Mouse (Mus musculus) embryonic facial prominence, embryonic 15.5 days (tissue): ENCODE results near the gene Ostn. TPM values are rescaled to one million over a fixed set of nuclear protein-coding genes. Genes with fewer than 3 reads are reported as not detected.
A peak's percentile ranks its signal among the peaks of the same experiment; 100 is the strongest.

ENCODE experiments used
- ATAC-seq: fragments of 200-750 bp; cut with Nextera tagmentation; 2 replicates; pipeline ENCODE4 v1.8.0; 2017; ENCODE audit warnings: low read depth, moderate TSS enrichment; ENCODE audit not compliant: insufficient number of reproducible peaks, low FRiP score, low TSS enrichment
- H3K27ac ChIP-seq: fragments of 300-500 bp; sonication (generic); replicated peaks from 2 replicates; pipeline ENCODE4 v1.5.1; 2015; ENCODE audit warnings: mild to moderate bottlenecking, inconsistent platforms
- H3K27me3 ChIP-seq: fragments of 300-500 bp; sonication (generic); 2 replicates; pipeline ENCODE4 v1.6.1; 2015; ENCODE audit warnings: inconsistent platforms
- H3K36me3 ChIP-seq: fragments of 300-500 bp; sonication (generic); 2 replicates; pipeline ENCODE4 v1.6.1; 2015; ENCODE audit warnings: mild to moderate bottlenecking, inconsistent platforms
- H3K4me1 ChIP-seq: fragments of 300-500 bp; sonication (generic); 2 replicates; pipeline ENCODE4 v1.6.1; 2015; ENCODE audit warnings: inconsistent platforms
- H3K4me2 ChIP-seq: fragments of 300-500 bp; sonication (generic); replicated peaks from 2 replicates; pipeline ENCODE4 v1.6.1; 2015; ENCODE audit warnings: mild to moderate bottlenecking, inconsistent platforms
- H3K4me3 ChIP-seq: fragments of 300-500 bp; sonication (generic); replicated peaks from 2 replicates; pipeline ENCODE4 v1.5.1; 2015; ENCODE audit warnings: mild to moderate bottlenecking, inconsistent platforms
- H3K9ac ChIP-seq: fragments of 300-500 bp; sonication (generic); 2 replicates; pipeline ENCODE4 v1.6.1; 2015; ENCODE audit warnings: inconsistent platforms
- H3K9me3 ChIP-seq: fragments of 300-500 bp; sonication (generic); replicated peaks from 2 replicates; pipeline ENCODE4 v1.6.1; 2016; ENCODE audit warnings: inconsistent platforms
- WGBS: fragments of 180-500 bp; shearing (Covaris S2); methylation state at CpG from one replicate; pipeline ENCODE4 v1.1.7; 2015; 5-methylcytosine and 5-hydroxymethylcytosine counted together
- polyA plus RNA-seq: library from polyadenylated mRNA; unstranded; fragments of >200 nt; fragmentation: Nextera tagmentation; extraction: Ambion mirVana; gene quantifications from 2 replicates; pipeline ENCODE4 v1.2.1, GENCODE M21; 2015

Gene Ostn
- polyA plus RNA-seq, 1 experiment from 2014 or later: 8.6 TPM

DNA sequence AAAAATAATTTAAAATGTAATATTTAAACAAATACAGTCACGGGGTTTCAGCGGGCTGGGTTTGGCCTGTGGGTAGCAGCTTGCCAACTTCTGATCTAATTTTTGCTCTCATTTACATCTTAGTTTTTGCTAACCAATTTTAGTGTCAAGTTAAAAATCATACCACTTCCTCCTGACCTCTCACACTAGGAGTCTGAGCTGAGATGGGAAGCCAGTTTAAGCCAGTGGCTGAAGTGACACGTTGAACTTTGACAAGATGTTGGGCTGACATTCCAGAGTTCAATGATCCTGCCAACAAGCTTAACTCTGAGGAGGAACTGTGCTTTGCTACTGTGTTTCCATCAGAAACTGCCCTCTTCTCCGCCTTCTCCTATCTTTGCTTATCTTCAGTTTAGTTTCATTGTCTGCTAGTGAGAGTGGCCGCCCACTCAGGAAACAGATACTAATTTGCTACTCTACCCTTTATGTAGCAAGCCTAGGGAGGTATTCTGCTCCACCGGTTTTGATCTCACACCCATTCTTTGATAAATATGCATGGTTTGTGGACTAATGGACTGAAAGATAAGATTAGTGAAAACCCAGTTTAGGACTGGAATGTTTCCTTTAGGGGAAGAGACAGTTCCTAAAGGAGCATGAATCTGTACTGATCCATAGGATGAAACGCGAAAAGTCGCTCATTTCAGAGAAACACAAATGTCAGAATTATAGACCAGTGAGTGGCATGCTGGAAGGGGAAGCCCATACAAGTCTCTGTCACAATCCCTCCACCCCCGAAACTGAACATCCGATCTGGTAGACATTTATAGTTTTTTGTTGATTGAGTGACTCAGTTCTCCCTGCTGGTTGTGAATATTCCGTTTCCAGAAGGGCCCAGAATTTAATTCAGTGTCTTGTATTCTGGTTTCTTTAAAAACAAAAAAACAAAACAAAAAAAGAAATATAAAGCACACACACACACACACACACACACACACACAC lies 80.6 kb downstream of the Ostn start:
- Histone ChIP-seq H3K9ac (no peak overlapping the region), H3K4me2 (peak overlapping the region; percentile 66), H3K27ac (no peak overlapping the region), H3K4me1 (peaks cover 20% of the 10 kb centered on the region), H3K27me3 (no peaks in the 10 kb centered on the region), H3K4me3 (peak overlapping the region; percentile 91), H3K9me3 (no peaks in the 10 kb centered on the region), H3K36me3 (no peaks in the 10 kb centered on the region)
- WGBS: 51% methylated on average over 12 of the region's 12 CpGs
- ATAC-seq: no peak

- Histone ChIP-seq H3K27ac (peak within 1 kb of the TSS; percentile 97), H3K4me3 (peak within 1 kb of the TSS; percentile 91), H3K9ac (peak within 1 kb of the TSS; percentile 92), H3K9me3 (no peaks in the 10 kb centered on the region), H3K27me3 (no peaks in the 10 kb centered on the region), H3K36me3 (no peaks in the 10 kb centered on the region), H3K4me1 (peaks cover 20% of the 10 kb centered on the region), H3K4me2 (peak within 1 kb of the TSS; percentile 66)
- peak; percentile 94 for ATAC-seq
- under 1% methylated on average over 69 of the region's 69 CpGs for WGBS
Measured at GRCm38 (mm10) chr16:27388761-27389451, 81.6 kb downstream of the Ostn start, which contains the start of gene Ccdc50. Gene Ccdc50 (plus strand): TSS chr16:27388869.

GRCm38 (mm10) chr16:27389534-27390282 lies 82.4 kb downstream of the Ostn start:
- H3K27ac ChIP-seq: peak overlapping the region; percentile 97
- peak overlapping the region; percentile 92 for H3K9ac ChIP-seq
- H3K9me3 ChIP-seq: no peaks in the 10 kb centered on the region
- H3K4me3 ChIP-seq: peak overlapping the region; percentile 91
- no peaks in the 10 kb centered on the region for H3K27me3 ChIP-seq
- ATAC-seq: peak; percentile 17; the same call in 1 of the 2 replicates
- peaks cover 20% of the 10 kb centered on the region for H3K4me1 ChIP-seq
- H3K36me3 ChIP-seq: no peaks in the 10 kb centered on the region
- WGBS: 12% methylated on average over 7 of the region's 7 CpGs
- H3K4me2 ChIP-seq: peak overlapping the region; percentile 66

DNA sequence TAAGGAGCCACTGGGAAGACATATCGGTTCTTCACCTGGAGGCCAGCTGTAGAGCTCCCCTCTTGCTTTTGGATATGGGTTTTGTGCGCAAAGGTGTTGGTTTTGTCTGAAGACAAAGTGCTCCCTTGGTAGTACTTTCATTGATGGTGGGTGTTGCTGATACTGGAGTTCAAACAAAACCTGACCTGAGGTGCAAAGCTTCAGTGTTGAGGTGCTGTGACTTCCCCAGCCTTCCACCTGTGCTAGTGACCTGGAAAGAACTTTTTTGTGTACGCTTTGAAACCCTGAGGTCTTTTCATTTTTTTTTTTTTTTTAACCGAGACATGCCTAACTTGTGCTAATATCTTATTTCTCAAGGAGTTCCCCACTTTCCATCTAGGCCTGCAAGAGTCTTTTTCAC lies 83.0 kb downstream of the Ostn start:
- peak overlapping the region; percentile 91 for H3K4me3 ChIP-seq
- no peak overlapping the region for H3K9ac ChIP-seq
- 78% methylated on average over 4 of the region's 4 CpGs for WGBS
- H3K27ac ChIP-seq: 0 out of 2 replicates have a peak overlapping the region, but pooled peaks have one; percentile 97
- no peaks in the 10 kb centered on the region for H3K36me3 ChIP-seq
- H3K27me3 ChIP-seq: no peaks in the 10 kb centered on the region
- H3K4me1 ChIP-seq: peaks cover 20% of the 10 kb centered on the region
- no peaks in the 10 kb centered on the region for H3K9me3 ChIP-seq
- peak overlapping the region; percentile 66 for H3K4me2 ChIP-seq
- ATAC-seq: no peak

GRCm38 (mm10) chr16:27391845-27392244 lies 84.6 kb downstream of the Ostn start:
- H3K27me3 ChIP-seq: no peaks in the 10 kb centered on the region
- H3K4me1 ChIP-seq: peaks cover 20% of the 10 kb centered on the region
- H3K27ac ChIP-seq: no peak overlapping the region
- H3K36me3 ChIP-seq: no peaks in the 10 kb centered on the region
- H3K9me3 ChIP-seq: no peaks in the 10 kb centered on the region
- no peak overlapping the region for H3K4me3 ChIP-seq
- H3K9ac ChIP-seq: no peak overlapping the region
- no peak for ATAC-seq
- WGBS: 73% methylated on average over 2 of the region's 2 CpGs
- no peak overlapping the region for H3K4me2 ChIP-seq

DNA sequence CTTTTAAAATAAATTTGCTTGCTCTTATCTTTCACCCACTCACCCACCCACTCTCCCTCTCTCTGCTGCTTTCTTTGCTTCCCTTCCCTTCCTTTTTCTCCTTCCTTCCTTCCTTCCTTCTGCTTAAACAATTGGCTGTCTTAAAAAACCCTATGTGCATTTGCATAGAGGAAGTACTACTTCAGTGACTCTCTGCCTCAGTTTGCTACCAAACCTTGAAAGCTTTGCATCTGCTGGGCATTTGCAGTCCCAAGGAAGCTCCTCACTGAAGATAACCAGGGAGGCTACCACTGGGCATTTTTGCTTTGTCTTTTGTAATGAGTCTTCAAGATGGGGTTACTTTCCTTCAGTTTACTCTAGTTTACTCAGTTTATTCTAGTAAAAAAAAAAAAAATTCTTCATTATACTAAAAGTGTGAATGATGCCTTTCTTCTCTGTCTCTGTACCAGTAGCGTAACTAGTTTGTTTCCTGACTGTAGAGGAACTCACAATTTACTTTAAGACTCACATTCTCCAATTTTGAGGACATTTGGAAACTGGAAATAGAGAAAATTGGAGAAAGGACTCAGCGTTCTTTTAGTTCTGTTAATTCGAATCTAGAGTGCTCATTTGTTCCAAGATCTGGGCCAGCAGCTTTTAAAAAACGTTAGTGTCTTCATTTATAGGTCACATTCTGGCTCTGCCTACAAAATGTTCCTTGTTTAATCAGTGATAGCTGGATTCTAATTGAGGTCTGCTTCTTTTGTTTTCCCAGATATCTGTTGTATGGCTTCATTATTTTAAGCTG lies 88.2 kb downstream of the Ostn start:
- Histone ChIP-seq H3K36me3 (no peaks in the 10 kb centered on the region), H3K27ac (no peak overlapping the region), H3K9me3 (no peaks in the 10 kb centered on the region), H3K4me3 (no peak overlapping the region), H3K27me3 (no peaks in the 10 kb centered on the region), H3K4me2 (no peak overlapping the region), H3K4me1 (peaks cover 9% of the 10 kb centered on the region), H3K9ac (no peak overlapping the region)
- WGBS: 83% methylated on average over 4 of the region's 4 CpGs
- no peak for ATAC-seq

DNA sequence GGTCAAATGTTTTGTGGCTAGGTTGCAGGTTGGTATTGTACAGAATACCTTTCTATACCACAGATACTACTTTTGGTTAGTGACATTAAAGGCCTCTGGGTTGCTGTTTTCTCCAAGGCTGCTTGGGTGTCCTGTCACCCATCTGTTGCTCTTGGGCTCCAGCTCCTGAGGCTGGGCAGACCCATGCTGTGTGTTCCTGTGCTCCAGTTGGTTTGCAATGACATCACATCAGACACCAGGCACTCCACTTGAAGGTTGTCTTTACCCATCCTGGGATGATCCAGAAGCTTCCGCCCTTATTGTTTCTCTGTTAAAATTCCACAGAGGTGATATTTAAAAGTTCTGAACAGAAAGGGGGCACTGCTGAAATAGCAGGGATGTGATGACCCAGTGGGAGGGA lies 89.7 kb downstream of the Ostn start:
- no peaks in the 10 kb centered on the region for H3K4me1 ChIP-seq
- ATAC-seq: no peak
- no peak overlapping the region for H3K4me3 ChIP-seq
- no peak overlapping the region for H3K27ac ChIP-seq
- H3K9me3 ChIP-seq: no peaks in the 10 kb centered on the region
- WGBS: 93% methylated on average over 1 of the region's 1 CpGs
- no peak overlapping the region for H3K4me2 ChIP-seq
- H3K9ac ChIP-seq: no peak overlapping the region
- H3K36me3 ChIP-seq: no peaks in the 10 kb centered on the region
- no peaks in the 10 kb centered on the region for H3K27me3 ChIP-seq

- no peak overlapping the region for H3K4me2 ChIP-seq
- no peaks in the 10 kb centered on the region for H3K36me3 ChIP-seq
- no peaks in the 10 kb centered on the region for H3K9me3 ChIP-seq
- H3K27ac ChIP-seq: no peak overlapping the region
- no peak overlapping the region for H3K4me3 ChIP-seq
- 88% methylated on average over 3 of the region's 3 CpGs for WGBS
- no peak for ATAC-seq
- H3K4me1 ChIP-seq: no peaks in the 10 kb centered on the region
- H3K9ac ChIP-seq: no peak overlapping the region
- H3K27me3 ChIP-seq: no peaks in the 10 kb centered on the region
Measured at GRCm38 (mm10) chr16:27399026-27399718, 91.9 kb downstream of the Ostn start.

DNA sequence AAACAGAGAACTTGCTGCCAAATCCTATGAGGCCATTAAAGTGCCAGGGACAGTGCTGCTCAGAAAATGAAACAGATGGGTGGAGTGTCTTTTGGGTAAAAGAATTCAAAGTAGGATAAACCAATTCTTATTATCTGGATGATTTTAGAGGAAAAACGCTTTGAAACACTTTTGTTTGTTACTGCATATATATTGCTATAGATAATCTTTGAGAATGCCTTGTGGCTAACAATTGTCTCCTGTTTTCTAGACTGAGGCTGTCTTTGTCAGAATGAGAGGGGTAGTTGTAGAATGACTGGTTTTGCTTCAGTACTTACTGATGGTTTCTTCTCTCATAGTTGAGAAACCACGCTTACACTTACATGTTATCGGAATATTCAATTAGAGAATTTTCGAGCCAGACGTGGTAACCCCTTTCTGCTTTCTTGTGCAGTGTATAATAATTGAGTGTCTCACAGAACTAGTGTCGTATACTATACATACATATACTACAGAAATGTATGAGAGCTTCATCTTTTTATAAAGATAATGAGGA lies 92.5 kb downstream of the Ostn start:
- Histone ChIP-seq H3K4me1 (no peaks in the 10 kb centered on the region), H3K36me3 (no peaks in the 10 kb centered on the region), H3K27ac (no peak overlapping the region), H3K27me3 (no peaks in the 10 kb centered on the region), H3K4me2 (no peak overlapping the region), H3K4me3 (no peak overlapping the region), H3K9ac (no peak overlapping the region), H3K9me3 (no peaks in the 10 kb centered on the region)
- WGBS: 86% methylated on average over 6 of the region's 6 CpGs
- no peak for ATAC-seq
